Mouse (Mus musculus) B cell, adult (primary cell): ENCODE results near the gene Galnt9. TPM values are rescaled to one million over a fixed set of nuclear protein-coding genes. Genes with fewer than 3 reads are reported as not detected.

Experiments
- total RNA-seq: library from RNA; stranded (reverse); gene quantifications from 4 replicates; pipeline ENCODE4 v1.2.4, GENCODE M21; 2023; ENCODE audit not compliant: inconsistent age

Gene Galnt9
- total RNA-seq: not detected in 4 replicates

GRCm38 (mm10) chr5:110543951-110544690 is at the start of gene Galnt9:
Gene Galnt9, plus strand, starts transcription at chr5:110544355.

DNA sequence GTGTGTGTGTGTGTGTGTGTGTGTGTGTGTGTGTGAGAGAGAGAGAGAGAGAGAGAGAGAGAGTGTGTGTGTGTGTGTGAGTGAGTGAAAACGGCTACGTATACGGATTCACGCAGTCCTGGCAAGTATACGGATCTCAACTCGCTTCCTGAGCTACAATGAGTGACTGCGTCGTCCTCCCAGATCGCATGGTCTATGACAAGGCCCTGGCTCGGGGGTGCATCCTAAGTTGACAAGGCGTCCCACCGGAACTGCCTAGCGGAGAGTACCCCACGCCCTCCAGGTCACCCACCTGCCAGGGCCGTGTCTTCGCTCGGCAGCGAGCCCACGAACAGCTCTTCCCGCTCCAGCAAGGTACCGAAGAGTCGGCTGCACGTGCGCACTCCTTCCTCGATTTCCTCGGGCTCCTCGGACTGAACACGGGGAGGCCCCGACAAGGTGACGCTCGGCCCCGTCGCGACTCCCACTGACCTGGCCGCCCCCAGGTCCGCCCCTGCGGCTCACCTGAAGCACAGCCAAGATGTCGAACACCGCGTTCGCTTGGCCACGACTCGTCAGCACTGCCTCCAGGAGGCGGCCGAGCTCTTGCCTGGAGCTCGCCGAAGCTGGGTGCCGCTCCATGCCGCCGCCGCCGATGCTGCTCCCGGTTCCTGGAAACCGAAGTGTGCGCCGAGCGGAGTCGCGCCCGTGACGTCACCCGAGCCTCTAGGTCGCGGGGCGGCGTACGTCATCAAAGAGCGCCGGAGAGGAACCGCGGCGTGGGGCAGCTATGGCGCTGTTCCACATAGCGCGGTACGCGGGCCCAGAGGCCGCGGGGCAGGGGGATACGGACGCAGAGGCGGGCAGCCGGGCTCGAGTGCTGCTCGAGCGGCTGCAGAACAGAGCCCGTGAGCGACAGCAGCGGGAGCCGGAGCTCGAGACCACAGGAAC is 108.8 kb downstream of the Galnt9 start, which contains the start of the genes Noc4l and Ddx51:
Gene Noc4l, minus strand, starts transcription at position 699 of the 930 bp plus-strand sequence.
Gene Ddx51, plus strand, starts transcription at position 733 of the 930 bp plus-strand sequence.

Other genes with a start within 250 kb of the Galnt9 start
- 0.32 TPM in 1 of 4 replicates, not detected in the others for gene P2rx2, start 201.1 kb upstream of the Galnt9 start, total RNA-seq
- gene Lrcol1, start 199.6 kb upstream of the Galnt9 start, total RNA-seq: not detected in 4 replicates
- gene Fbrsl1, start 95.9 kb upstream of the Galnt9 start, total RNA-seq: 114 to 135 TPM (median 128 TPM) in 4 replicates
- gene Noc4l, start 109.1 kb downstream of the Galnt9 start, total RNA-seq: 73.1 to 76.6 TPM (median 74.5 TPM) in 4 replicates
- 63.2 to 76.4 TPM (median 74.8 TPM) in 4 replicates for gene Ddx51, start 109.1 kb downstream of the Galnt9 start, total RNA-seq
- gene Ep400, start 226.4 kb downstream of the Galnt9 start, total RNA-seq: 209 to 234 TPM (median 216 TPM) in 4 replicates
- gene Pus1, start 236.3 kb downstream of the Galnt9 start, total RNA-seq: 31.3 to 38.9 TPM (median 36.5 TPM) in 4 replicates